Mouse (Mus musculus) gastrocnemius, adult 8-10 months (tissue): ENCODE measurements at regions not wholly inside any gene's neighbourhood (a gene's known extent, or its start where the extent isn't known, plus 50 kb on each side); places are given as distances from the start of the nearest gene placed in this dataset.
"Not testable (repeated sequence)": the region's sequence is repeated elsewhere in the genome, so short reads cannot be mapped to it uniquely, and the experiment has no call there.

Source experiments
- DNase-seq, 2 experiments: peaks; one replicate each; pipeline ENCODE4 v3.0.0; 2022; ENCODE audit warnings: low spot score in 2 of 2

DNA sequence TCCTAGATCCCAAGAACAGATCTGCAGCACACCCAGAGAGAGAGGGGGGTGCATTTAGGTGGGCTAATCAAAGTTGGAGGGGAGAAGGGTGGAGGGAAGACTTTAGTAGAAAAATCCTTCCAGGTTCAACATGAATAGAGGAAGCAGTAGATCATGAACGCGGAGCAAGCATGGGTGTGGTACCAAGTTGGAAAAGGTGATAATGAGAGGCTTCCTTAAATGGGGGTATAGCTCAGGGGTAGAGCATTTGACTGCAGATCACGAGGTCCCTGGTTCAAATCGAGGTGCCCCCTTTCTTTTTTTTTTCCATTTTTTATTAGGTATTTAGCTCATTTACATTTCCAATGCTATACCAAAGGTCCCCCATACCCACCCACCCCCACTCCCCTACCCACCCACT, 54.0 kb upstream of the Krba1 start:
- DNase-seq = not testable (repeated sequence)

DNA sequence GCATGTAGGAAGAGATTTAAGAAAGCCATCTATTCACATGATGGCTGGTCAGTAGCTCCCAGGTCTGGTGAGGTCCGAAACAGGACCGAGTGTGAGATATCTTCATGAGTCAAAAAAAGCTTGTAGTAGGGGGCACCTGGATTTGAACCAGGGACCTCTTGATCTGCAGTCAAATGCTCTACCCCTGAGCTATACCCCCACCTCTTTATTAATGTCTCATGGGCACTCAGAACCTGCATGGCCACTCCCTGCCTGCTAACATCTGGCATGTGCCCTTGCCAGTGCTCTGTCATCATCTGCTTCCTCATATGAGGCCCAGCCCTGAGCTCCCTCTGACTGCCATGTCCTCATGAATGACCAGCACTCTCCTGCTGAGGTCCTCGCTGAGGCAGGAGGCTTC, 58.4 kb upstream of the Krba1 start:
- not testable (repeated sequence) for DNase-seq

DNA sequence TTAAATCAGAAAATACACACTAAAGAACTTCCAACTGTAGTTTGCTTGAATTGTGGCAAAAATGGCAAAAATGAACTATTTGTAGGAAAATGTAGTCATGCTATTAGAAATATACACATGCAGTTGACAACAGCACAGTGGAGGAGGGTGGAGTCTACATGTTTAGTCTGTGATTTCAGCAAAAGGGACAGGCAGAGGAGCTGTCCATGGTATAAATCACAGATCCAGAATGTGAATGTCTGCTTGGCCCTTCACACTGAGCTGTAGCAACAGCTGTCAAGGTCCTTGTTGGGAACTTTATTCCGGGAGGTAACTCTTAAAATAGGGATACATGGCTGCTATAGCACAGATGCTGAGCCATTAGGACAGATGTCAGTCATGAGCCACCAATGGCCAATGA, 107.4 kb upstream of the Krba1 start:
- no peak for DNase-seq

DNA sequence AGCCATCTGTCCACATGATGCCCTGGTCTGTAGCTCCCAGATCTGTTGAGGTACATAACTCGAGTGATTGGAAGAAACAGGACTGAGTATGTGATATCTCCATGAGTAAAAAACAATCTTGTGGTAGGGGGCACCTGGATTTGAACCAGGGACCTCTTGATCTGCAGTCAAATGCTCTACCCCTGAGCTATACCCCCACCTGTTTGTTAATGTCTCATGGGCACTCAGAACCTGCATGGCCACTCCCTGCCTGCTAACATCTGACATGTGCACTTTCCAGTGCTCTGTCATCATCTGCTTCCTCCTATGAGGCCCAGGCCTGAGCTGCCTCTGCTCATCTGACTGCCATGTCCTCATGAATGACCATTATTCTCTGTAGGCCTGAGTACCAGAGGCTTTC, 115.7 kb upstream of the Krba1 start:
- not testable (repeated sequence) for DNase-seq

DNA sequence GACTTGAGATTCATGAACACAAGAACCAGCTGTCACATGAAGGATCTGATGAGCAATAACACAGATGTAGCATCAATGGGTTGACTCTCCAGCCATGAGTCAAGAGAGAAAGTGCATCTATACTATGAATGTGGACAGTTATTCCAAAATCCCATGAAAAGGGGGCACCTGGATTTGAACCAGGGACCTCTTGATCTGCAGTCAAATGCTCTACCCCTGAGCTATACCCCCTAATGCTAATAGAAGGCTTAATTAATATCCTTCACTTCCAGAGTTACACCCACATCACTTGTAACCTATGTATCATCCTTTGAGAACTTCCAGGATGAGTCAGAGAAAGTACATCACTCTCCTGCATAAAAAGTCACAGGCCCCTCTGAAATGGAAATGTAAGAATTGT, 133.8 kb upstream of the Krba1 start:
- DNase-seq = not testable (repeated sequence)

DNA sequence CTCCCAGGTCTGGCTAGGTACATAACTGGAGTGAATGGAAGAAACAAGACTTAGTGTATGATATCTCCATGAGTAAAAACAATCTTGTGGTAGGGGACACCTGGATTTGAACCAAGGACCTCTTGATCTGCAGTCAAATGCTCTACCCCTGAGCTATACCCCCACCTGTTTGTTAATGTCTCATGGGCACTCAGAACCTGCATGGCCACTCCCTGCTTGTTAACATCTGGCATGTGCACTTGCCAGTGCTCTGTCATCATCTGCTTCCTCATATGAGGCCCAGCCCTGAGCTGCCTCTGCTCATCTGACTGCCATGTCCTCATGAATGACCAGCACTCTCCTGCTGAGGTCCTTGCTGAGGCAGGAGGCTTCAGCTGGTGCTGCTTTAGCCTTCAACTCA, 142.4 kb upstream of the Krba1 start:
- DNase-seq = not testable (repeated sequence)

DNA sequence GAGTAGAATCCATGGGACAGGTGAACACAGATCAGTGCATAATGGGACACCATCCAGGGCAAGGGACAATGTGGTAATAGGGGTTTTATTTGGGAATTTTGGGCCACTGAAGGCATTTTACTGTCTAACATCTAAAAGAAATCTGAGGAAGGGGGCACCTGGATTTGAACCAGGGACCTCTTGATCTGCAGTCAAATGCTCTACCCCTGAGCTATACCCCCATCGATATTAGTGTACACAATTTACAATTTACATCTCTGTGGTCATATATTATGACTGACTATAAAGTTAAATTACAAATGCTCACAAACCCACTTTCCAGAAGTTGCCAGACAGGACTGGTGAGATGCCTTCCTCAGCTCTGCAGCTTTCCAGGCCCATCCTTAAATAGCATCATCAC, 143.4 kb upstream of the Krba1 start:
- DNase-seq = no peak

DNA sequence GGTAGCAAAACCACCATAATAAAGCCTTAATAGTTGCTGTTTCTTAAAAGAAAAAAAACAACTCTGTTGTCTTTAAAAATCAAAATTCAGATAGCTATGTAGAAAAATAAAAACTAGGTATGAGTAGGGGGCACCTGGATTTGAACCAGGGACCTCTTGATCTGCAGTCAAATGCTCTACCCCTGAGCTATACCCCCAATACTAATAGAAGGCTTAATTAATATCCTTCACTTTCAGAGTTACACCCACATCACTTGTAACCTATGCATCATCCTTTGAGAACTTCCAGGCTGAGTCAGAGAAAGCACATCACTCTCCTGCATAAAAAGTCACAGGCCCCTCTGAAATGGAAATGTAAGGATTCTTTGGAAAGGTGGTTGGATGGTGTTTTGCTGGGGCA, 151.2 kb upstream of the Krba1 start:
- not testable (repeated sequence) for DNase-seq

DNA sequence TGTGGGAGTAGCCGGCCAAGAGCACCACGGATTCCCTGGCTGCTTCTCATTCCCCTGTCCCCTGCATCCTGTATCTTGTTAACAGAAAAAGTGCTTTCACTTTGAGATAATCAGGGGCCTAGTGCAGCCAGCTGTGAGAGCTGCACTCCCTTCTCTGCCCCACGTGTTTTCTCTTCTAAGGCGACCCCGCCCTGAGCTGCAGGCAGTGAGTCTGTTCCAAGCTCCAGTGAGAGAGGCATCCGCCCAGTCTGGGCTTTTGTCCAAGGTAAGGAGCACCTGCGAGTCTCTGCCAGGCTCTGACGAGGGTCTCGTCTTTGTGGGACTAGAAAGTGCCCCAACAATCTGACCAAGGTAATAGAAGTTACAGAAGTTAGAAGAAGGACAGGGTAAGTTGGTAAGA, 141.0 kb upstream of the Zfp746 start:
- DNase-seq = peak in 1 of 2 experiments; percentile 16

DNA sequence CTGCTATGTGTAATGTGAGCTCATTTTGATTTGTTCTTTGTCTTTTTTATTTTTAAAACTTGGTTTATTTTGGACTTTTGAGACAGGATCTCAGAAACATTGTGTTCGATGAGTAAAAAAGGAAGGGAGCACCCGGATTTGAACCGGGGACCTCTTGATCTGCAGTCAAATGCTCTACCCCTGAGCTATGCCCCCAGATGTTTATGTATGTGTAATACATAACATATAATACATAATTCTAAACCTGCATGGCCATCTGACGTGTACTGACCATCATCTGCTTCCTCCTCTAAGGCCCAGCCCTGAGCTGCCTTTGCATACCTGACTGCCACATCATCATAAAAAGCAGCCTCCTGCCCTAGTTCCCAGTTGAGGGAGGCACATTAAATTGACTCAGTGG, 137.8 kb upstream of the Zfp746 start:
- no peak for DNase-seq

DNA sequence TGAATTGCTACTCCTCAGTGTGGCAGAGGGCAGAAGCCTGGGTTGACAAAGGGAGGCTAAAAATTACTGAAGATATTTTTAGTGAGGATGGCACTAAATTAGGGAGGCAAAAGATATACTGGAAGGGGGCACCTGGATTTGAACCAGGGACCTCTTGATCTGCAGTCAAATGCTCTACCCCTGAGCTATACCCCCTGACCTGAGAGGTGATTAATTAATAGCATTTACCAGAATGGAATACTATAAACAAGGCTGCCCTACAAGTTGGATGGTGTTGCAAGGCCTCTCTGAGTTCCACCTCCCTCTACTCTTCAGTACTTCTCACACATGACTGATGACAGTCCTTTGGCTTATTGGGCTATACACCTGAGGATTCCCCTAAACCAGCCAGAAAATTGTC, 136.6 kb upstream of the Zfp746 start:
- DNase-seq = no peak

DNA sequence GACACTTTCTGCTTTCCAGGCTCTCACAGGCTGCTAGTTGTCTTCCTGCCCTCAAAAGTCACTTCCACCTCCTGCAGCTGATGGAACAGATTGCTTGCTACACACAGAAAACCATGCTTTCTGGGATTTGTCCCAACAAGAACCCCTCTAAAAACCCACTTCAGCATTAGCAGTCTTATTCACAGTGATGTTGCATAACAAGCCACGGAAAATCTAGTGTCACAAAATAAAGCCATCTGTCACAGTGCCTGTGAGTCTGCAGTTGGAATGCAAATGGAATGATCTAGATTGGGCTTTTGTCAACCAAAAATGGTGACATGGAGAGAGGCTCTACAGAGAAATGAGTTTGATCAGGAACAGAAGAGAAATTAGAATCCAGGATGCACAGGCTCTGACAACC, 135.4 kb upstream of the Zfp746 start:
- not testable (repeated sequence) for DNase-seq

DNA sequence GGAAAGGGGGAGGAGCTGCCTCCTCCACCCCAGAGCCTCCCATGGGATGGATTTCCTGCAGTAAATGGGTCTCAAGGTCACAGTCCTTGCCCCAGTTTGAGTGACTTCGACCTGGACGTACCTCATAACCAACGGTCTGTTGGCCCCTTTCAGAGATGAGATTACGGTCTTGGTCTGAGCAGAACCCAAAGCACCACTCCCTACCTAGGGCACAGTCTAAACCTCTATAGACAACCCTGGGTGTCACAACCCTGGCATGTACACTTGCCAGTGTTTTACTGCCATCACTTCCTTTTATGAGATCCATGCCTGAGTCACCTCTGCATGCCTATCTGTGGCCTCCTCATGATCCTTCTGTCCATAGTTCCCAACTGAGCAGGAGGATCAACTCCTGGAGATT, 128.8 kb upstream of the Zfp746 start:
- DNase-seq = no peak

DNA sequence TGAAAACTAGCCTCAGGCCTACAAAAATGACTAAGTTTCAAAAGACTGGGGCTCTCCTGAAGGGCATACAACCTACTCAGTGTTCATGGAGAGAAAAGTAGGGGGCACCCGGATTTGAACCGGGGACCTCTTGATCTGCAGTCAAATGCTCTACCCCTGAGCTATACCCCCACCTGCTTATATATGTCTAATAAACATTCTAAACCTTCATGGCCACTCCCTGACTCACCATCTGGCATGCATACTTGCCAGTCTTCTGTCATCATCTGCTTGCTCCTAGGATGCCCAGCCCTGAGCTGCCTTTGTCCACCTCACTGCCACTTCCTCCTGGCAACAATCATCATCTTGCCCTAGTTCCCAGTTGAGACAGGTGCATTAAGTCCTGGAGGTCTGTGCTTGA, 123.3 kb upstream of the Zfp746 start:
- DNase-seq = no peak

DNA sequence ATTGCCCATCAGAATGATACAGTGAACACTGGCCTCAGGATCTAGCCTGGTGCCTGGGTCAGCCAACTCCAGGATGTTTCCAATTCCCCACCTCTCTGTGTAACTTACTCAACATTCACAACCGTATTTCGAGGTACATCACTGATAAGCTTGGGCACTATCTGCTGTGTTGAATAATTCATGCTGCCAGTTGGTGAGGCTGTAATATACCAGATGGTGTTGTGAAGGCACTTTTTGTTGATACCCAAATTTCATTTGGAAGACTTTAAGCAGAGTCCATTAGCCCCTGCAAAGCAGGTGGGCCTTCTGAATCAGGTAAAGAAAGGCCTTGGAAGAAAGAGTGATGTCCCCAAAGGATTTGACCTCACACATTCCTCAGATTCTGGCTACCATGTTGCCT, 122.7 kb upstream of the Zfp746 start:
- DNase-seq = no peak

DNA sequence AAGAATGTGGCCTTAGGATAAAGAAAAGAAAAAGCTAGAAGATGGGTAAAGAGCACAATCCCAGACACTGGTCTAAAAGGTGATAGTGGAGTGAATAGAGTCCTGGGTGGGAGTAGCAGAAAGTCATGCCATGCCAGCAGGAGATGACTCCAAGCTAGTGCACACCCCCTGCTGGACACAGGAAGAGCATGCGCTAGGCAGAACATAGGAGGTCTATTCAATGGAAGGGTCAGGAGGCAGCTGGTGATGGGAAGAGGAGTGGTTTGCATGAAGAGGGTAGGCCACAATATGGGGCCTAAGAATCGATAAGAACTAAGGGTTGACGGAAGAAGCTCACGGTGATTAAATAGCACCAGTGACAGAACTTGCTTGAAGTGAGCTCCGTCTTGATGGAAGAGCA, 119.3 kb upstream of the Zfp746 start:
- DNase-seq = no peak

DNA sequence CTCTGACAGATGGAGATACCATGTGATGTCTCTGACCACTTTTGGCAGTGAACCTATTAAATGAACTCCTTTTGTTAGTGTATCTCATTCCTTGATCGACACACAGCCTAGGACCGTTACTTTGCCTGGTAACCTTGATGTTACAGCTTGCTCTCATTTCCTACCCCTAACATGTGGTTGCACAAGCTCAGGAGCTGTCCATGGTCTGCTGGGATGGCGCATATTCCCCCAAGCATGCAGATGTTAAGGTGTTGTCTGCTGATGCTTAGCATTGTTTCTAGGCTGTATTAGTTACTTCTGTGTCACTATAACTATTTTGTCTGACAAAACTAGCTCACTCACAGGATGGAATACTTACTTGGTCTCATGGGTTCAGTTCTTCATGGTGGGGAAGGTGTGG, 113.6 kb upstream of the Zfp746 start:
- DNase-seq = no peak

DNA sequence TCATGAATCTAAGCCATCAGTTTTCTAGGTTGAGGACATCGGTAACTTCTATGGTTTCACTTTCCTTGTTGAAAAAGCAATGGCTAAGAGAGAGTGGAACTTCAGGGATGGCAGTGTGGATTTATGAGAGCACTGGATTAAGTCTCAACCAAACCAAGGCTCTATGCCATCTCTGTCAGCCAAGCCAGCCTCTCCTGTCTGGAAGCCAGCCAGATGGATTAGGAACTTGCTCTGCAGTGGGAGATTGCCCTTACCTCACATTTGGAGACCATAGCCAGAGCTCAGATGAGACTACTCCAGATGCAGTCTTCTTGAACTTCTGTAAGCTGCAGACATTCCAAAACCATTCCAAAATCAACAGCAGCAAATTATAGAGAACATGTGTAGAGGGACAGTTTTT, 112.4 kb upstream of the Zfp746 start:
- DNase-seq = no peak

DNA sequence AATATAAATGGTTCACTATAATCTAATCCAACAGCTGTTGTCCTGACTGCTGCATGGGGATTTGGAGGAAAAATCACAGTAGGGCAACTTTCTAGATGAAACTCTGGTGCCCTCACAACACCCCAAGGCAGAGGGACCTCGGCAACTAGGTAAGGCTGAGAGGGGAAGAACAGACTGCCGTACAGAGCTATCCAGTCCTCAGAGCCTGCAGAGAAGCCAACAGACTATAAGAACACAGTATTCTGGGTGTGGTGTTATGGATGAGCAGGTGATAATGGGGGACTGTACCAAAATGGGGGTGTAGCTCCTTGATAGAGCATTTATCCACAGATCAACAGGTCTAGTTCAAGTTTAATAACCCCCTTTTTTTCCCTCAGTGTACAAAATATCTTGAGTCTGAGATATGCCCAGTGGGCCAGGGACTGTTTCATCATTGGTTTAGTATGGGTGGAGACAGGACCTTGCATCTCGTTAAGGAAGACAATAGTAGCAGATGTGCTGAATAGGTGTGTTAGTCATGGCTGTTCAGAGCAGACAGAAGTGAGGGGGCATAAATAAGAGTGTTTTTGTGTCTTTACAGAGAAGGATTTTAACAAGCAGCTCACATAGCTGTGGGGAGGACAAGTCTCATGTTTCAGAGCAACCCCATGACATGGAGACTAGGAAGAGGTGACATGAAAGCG, 111.4 kb upstream of the Zfp746 start:
- no peak for DNase-seq

DNA sequence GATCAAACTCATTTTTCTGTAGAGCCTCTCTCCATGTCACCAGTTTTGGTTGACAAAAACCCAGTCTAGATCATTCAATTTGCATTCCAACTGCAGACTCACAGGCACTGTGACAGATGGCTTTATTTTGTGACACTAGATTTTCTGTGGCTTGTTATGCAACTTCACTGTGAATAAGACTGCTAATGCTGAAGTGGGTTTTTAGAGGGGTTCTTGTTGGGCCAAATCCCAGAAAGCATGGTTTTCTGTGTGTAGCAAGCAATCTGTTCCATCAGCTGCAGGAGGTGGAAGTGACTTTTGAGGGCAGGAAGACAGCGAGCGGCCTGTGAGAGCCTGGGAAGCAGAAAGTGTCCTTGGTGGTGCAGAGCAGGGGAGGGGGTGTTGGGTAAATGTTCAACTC, 102.0 kb upstream of the Zfp746 start:
- DNase-seq = not testable (repeated sequence)

DNA sequence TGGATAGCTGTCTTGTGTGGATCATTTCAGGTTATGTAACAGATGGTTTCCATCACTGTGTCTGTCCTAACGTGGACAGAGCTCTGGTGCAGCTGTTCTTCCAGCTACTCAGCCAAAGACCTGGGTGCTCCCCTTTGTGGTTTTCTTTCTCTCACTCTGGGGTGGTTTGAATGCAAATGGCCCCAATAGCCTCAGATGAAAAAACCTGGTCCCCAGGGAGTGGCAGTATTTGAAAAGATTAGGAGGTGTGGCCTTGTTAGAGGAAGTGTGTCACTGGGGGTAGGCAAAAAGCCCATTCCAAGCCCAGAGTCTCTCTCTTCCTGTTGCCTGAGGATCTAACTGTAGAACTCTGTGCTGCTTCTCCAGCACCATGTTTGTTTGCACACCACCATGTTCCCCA, 98.9 kb upstream of the Zfp746 start:
- no peak for DNase-seq

DNA sequence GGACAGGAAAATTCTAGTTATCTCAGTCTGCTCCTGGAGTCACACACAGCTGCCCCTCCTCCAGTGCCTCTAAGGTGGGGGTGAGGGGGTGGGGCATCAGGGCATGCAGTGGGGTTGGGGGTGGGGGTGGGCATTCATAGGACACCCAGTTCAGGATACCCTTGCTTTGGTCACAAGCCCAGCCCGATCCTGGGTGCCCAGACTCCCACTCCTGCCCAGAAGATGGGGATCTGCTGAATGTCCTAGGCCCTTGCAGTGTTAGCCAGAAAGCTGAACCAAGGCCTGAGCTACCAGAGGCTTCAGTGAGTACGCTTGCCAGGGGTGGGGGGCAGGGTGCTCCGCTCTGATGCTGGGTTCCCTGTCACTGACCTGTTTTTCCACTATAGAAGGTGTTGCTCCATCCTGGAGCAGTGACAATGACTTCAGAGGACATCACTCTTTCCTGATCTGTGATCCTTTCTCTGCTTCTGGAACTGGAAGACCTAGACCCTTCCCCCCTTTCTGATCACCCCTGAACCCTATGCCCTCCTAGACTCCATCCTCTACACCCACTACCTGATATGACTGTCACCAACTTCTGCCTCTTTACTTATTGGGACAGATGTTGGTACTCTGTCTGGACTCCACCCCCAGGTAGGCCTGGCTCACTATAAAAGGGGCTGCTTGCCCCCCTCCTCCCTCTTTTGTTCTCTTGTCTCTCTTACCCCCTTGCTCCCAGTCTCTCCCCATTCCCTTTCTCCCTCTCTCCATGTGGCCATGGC, 92.1 kb upstream of the Zfp746 start:
- no peak for DNase-seq

DNA sequence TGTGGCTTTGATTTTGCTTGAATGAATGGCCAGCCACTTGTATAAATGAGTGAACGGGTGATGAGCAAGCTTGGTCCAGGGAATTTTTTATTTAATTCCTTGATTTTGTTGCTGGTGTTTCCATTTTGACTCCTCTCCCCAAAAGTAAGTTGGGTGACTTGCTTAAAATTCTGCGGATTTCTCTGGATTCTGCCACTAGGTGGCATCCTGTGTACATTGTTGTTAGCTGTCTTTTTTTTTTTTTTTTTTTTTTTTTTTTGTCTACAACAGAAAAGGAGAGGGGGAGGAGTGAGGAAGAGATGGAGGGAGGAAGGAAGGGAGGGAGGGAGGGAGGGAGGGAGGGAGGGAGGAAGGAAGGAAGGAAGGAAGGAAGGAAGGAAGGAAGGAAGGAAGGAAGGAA, 91.5 kb upstream of the Zfp746 start:
- peak; percentile 19 to 32 for DNase-seq
